Mouse (Mus musculus) frontal cortex, postnatal 10 days (tissue): ENCODE measurements around the gene Zfp287.
"Not testable (repeated sequence)": the region's sequence is repeated elsewhere in the genome, so short reads cannot be mapped to it uniquely, and the experiment has no call there.

Experiments
- DNase-seq, 2 experiments: peaks; one replicate each; pipeline ENCODE4 v3.0.0; 2022; ENCODE audit warnings: low spot score in 2 of 2, mixed read lengths in 1 of 2

Zfp287 gene

DNA sequence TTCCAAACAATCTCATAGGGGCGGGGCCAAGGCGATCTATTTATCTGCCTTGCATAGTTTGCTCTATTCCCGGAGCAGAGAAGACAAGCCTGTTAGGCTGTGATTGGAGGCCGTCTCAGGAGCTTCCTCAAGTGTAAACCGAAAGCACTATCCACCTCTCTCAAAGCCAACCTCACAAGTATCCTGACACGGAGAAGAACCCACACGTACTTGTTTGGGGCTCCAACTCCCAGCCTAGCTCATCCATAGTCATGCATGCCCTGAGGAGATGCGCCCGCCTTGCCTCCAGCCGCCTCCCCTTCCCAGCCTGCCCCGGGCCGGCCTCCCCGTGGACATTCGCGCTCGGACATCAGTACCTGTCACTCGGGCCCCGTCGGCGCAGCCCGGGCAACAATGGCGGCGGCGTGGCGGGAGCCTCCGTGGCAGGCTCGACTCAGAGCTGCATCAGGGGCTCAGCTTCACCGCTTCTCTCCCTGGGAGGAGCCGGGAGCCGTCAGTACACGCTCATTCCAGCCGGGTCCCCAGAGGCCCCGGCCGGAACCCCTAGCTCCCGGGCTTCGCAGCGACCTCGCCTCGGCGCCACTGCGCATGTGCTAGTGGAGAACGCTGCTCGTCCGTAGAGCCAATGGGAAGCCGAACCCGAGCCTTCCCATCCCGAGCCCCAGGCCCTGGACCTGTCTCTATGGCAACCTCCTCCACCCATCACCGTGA is at the start of gene Zfp287:
Gene Zfp287, minus strand, starts transcription at position 595 of the 711 bp plus-strand sequence.
- DNase-seq = peak; percentile 88 to 90

DNA sequence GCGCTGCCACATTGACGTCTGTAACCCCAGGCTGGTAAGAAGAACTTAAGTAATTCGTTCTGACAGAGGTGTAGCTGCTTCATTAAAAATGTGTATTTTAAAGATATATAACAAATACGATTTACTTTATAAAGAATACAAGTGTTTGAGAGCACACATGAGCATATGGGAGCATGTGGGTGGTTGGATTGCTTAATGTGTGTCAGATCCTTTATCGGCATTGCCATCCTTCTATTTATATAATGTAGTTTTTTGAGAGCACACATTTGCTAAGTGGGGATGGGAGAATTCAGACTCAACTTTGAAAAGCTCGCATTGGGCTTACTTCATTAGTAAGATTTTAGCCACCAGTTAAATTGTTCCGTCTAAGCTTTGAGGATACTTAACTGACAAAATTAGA is 44.8 kb upstream of the Zfp287 start:
- DNase-seq = no peak

DNA sequence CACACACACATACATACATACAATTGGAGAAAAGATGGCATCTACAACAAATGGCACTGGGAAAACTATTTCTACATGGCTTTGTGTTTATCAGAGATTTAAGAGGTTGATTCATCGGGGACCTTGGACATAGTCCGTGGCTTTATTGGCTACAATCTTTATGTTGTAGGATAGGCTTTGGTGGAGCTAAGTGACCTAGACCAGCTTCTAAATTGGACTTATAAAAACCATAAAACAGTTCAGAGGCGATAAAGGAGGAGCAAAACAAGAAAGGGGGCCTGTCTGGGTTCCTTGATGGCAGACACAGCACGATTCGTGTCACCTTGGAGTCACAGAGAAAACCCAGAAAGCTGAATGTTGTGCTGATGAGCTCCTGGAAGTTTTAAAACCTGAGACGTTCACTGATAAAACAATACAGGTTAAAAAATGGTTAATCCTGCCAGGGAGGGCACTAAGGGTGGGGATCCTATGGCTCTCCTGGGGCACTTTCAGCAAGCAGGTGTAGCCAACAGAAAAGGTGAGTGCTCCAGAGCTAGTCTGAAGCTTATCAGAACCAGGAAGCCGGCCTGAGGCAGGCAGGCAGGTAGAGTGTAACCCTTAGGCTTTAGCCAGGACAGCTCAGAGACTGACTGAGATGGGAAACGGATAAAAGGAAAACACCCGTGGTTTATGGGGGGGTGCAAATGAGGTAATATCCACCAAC is 29.2 kb upstream of the Zfp287 start:
- DNase-seq = no peak

DNA sequence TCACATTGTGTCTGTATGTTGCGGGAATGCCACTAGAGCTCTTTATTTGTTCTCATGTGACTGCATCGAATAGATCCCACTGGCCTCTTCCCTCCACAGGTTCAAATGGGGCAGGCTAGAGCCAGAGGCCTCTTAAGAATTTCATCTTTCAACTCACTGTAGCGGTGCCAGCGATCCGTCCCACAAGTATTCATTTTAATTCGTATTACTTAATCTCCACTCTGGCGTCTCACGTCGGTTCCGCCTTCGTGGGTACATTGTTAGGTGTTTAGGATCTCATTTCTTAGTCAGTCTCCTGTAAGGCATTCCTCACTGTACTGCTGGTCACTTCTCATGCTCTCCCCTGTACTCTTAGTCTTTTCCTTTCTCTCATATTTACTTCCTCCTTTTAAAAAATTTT is 26.8 kb upstream of the Zfp287 start:
- DNase-seq = no peak

DNA sequence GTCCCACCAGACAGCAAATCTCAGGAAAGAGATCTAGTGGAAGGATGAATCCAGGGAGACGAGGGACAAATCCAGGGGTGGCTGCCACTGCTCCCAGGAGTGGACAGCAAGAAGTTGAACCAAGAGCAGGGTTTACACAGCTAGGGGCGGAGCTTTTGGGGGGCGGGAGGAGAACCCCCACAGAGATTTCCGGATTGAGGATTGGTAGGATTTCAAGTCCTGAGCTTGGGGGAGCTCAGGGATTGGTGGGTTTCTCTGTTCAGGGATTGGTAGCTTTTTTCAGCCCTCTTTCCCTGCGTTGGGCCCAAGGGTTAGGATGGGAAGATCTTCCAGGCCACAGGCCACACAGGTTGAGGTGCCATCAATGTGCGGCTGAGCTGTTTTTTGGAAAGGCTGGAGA is 26.2 kb upstream of the Zfp287 start:
- no peak for DNase-seq

DNA sequence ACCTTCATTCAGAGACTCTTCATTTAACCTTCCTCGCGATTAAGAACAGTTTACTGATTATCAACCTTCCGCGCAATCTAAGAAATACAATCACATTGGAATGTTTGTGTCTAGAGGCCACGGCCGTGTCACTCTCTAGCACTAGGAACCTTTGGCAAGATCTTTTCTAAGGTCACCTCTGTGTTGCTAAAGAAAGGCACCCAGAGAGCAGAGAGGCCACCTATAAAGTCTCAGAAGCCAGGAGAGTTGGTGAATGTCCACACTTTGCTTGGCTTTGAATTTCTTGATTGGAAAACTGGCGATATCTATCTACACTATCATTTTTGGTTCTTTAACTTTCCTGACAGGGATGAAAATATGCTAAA is 25.4 kb upstream of the Zfp287 start:
- no peak for DNase-seq

DNA sequence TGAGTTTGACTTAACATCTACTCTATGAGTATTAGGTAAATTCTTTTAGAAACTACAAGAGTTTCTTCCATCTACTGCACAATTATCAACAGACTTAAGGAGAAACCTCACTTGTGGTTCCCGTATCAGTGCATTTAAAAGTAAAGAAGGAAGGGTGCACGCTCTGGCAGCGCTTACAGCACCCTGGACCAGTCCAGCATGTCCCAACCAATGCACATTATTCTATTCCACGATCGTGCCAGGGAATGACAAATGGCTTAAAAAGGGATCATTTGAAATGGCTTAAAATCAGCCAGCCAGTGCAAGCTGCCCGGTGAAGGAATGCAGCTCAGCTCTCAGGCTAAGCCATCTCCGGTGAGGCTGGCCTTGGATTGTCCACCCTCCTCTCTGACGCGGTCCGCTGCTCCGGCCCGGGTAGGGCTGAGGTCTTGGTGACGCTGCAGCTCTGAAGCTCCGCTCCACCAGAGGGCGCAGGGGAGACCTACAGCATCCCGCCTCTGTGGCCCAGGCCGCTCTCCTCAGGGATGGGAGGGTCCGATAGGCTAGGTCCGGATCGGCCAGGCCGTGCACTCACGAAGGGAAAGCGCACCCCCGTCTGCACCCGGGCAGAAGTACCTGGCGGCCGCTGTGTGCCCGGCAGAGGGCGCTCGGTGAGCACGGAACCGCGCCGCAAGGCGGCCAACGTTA is 24.9 kb upstream of the Zfp287 start:
- DNase-seq = peak; percentile 81 to 89

DNA sequence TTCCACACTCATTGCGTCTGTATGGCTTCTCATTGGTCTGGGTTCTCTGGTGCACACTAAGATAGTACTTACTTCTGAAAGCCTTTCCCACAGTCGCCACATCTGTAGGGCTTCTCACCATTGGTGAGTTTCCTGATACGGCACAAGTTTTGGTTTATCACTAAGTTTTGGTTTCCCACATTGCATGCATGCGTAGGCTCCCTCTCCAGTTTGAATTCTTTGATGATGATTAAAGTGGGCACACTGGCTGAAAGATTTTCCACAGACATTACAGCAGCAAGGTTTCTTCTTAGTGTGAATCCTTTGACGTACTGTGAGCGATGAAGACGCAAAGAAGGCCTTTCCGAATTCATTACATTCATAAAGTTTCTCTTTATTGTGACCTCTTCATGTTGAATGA is 21.1 kb upstream of the Zfp287 start, which contains the start of gene Gm10428:
Gene Gm10428, plus strand, starts transcription at position 321 of the 400 bp plus-strand sequence.
- DNase-seq = no peak

DNA sequence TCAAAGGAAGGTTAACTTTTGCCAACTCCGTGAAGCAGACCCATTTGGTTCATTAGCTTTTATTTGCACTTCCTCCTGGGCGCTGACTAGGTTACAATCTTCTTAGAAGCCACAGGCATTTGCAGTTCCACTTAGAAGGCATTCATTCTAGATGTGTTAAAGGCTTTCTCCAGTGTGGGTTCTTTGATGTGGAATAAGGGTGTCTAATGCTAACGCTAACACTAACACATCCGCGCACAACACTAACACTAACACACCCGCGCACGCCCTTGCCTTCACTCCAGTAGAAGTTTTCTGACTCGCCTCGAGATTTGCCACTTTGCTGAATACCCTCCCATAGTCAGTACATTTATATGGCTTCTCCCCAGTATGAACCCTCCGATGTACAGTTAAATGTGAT is 20.5 kb upstream of the Zfp287 start:
- DNase-seq = no peak

DNA sequence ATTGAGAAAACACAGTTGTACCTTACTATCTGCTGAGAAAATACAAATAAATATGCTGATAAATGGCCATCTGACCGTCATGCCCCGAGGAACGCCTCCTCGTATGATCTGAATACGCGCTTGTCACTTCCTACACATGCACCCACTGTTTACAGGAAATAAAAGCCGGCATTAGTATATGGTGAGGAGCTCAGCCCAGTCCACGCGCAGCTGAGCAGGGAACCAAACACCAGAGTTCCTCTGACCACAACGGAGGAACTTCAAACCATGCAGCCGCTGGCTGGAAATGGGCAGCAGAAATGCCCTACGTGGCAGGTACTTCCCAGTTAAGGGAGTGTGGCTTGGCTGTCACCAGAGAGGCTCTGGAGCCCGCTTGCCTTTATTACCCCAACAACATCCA is 17.7 kb upstream of the Zfp287 start:
- not testable (repeated sequence) for DNase-seq

DNA sequence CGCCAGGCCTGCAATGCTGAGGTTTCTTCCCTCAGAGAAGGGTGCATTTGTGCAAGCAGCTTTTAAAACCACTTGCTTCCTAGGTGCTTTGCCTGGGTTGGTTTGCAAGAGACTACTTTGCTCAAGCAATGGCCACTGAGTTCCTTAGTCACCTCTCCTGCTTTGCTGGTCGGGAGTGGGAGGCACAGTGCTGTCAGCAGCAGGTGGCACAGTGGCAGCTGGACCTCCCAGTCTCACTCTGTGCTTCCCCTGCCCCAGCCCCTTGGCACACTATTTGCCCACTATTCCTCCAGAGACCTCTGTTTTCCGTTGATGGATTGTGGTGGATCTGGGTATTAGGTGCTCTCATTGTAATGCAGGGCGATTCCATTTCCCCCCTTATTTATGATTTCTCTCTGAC is 16.4 kb upstream of the Zfp287 start:
- no peak for DNase-seq

DNA sequence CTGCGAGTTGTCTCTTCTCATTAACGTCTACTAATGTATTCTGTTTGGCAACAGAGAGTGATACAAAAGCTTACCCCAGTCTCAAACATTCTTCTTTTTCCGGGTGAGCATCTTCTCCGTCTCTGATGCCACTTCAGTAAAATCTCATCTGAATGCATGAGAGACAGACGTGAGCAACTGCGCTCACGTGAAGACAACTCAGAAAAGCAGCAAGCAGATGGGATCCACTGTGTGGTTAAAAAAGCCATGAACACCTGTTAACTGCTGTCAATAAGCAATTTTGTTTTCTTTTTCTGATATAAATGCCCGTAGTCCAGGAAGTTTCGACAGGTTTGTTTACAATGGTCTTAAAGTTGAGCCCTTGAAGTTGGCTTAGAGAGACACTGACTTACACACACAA is 15.5 kb upstream of the Zfp287 start:
- DNase-seq = no peak

DNA sequence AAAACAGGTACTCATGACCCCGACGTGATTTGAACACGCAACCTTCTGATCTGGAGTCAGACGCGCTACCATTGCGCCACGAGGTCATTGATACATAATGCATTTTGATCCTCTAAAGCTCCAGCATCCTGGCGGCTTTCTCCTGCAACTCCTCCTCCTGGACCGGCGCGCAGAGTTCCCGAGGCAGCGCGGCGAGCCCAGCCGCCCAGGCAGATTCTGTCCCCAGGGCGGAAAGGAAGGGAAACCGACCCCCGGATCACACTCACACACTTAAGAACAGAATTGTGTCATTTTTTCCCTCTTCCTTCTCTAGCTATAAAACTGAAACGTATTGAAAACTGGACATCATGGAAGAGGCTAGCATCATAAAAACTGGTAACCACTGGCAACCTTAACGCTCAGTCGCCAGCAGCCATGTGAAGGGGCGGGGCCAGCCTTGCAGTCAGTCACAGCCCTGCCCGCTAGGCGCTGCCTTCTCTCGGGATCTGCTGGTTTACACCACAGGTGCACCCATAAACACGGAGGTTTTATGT is 14.4 kb upstream of the Zfp287 start:
- DNase-seq = peak in 1 of 2 experiments; percentile 52

DNA sequence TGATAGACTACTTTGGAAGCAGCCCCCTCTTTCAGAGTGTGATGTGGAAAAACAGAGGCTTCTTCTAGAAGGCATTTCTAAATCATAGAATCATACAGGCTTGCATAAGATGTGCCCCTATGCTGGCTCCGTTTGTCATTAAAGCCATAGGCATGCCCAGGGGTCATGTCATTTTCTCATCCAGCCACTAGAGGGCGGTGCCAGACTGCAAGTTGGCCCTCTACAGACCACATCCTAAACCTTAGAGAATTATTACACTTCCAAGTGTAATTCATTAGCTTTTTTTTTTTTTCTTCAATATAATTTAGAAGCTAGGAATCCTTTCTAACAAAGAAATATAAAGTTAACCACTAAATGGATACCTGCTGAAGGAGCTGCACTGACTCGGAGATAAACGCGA is 12.4 kb upstream of the Zfp287 start:
- peak; percentile 26 to 65 for DNase-seq

DNA sequence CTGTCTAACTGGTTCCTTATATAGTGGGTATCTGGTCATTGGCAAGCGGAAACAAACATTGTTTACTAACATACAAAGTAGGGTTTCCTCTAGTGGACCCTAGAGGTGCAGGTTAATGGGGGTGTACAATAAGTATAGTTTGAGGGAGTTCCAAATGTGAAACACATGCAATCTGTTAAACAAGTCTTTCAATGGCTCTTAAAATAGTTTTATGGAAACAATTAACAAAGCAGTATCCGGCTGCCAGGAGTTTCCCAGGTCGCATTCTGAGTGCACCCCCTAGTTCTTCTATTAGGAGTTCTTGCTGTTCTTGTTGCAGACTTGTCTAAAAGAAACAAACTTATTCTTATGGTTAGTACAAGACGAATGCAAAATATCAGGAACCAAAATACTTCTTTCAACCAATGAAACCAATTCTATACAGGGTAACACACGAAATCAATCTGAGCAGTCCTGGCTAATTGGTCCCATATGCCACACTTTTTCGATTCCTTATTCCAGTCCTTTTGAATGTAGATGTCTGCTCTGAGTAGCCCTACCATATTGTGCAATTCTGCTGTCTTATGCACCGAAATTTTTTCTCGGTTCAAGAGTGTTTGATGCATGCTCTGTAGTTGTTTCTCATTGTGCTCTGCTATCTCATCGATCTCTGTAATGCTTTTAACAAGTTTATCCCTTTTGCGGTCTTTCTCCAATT is 10.7 kb upstream of the Zfp287 start:
- DNase-seq = no peak

DNA sequence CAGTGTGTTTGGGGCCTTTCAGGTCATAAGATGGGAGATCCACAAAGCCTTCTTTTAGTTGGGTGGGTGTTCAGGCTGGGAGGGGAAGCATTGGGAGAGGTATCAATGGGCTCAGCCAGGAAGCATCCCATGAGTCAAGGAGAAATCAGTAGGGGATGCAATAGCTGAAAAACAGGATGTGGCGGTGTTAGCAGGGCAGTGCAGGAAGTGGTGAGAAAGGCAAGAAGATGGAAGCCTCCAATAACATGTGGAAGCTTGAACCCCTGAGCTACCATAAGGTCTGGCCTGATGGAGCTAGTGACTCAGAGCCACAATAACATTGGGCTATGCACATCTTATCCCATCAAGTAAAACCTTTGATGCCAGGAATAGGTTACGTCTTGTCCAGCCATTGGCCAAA is 9.5 kb upstream of the Zfp287 start:
- DNase-seq = no peak

DNA sequence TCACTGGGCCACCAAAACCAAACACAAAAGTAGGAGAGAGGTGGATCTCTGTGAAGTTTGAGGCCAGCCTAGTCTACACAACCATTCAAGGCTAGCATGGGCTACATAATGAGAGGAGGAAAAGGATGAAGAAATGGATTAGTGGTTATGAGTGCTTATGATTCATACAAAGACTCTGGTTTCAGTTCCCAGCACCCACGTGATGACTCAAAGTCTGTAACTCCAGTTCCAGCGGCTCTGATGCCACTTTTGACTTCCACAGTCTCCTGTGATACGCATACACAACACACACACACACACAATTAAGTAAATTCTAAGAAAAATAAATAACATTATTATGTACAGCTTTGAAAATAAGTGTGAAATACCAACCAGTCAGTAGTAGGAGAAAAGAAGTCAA is 960 bp upstream of the Zfp287 start:
- no peak for DNase-seq

DNA sequence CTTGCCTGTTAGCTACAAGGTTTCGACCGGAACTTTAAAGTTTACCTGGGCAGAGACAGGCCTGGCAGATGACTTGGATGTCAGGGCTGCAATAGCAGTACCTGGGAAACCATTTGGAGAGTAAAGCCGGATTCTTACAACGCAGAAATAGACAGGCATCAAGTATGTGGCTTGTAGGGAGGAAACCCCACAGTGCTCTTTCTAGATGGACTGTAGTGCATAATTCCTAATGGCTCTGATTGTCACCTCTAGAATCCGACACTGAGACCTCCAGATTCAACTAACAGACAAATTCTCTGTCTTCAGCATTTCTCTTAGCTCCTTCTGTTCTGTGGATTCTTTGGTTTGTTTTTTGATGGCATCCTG is 300 bp upstream of the Zfp287 start:
- DNase-seq = no peak

DNA sequence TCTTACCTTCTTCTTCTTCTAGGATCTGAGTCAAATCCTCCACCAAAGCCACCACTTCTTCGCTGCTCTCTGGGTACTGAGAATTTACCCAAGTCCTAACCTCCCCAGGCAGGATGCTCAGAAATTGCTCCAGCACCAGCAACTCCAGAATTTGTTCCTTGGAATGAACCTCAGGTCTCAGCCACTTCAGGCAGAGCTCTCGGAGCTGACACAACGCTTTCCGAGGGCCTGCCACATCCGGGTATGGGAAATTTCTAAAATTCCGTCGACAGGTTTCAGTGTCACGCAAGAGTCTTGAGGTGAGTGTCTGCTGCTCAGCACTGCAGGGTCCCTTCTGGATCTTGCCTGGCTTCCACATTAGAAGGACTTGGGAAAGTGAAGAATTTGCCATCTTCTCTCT is 3.4 kb downstream of the Zfp287 start:
- no peak for DNase-seq

DNA sequence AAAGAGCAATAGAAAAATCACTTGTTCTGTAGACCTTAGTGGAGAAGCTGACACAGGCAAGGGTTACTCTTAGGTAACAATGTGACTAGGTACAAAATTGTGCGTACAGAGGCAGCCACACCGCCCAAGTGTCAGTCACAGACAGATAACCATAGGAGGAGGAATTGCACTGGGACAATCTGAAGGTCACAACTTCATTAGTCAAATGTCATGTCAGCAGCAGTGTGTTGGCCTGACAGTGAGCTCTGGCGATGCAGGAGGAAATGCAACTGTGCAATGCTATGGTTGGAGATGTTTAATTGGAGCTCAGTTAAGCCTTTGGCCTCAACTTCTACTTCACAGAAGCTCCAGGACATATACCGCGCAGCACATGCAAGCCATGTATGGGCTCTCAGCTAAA is 21.0 kb downstream of the Zfp287 start:
- DNase-seq = no peak

DNA sequence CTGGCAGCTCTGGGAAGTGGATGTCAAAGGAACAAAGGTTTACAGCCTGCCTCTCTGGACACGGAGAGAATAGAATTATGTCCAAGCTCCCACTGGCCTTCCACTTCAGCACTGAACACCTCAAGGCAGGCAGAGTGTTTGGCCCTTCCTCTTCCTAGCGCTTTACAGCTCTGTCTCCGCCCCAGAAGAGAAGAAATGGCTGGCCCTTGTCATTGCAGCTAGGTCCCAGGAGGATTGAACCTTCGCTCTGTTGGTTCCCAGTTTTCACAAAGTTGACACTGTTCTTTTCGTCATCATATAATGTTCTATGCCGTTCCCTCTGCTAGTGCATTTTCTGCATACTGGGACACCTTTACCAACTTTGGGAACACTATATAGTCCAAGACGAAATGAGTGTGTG is 23.5 kb downstream of the Zfp287 start:
- no peak for DNase-seq

DNA sequence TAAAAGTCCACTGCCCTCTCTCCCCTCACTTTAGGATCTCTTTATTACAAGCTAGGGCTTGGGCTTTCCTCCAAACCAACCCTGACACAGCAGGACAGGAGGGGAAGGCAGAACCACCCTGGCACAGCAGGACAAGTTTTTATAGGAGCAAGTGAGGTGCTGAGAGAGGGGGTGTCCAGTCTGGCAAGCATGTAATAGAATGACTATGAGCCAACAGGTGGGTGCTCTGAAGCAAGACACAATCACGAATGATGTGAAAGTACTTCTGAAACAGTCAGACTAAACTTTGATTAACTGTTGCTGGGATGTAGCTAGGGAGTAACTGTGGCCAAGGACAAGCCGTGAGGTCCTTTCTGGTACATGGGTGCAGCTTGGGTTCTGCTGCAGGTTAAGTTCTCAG is 25.6 kb downstream of the Zfp287 start:
- no peak for DNase-seq
